Mouse (Mus musculus) layer of hippocampus, postnatal 14 days (tissue): ENCODE measurements around the gene 2310057M21Rik. TPM values are rescaled to one million over a fixed set of nuclear protein-coding genes. Genes with fewer than 3 reads are reported as not detected.
"Not testable (repeated sequence)": the region's sequence is repeated elsewhere in the genome, so short reads cannot be mapped to it uniquely, and the experiment has no call there.

Source experiments
- DNase-seq, 2 experiments: peaks; one replicate each; pipeline ENCODE4 v3.0.0; 2021 to 2022; ENCODE audit warnings: low spot score in 2 of 2, mixed read lengths in 1 of 2
- long read RNA-seq, 2 experiments: library from polyadenylated mRNA; stranded (forward); transcript quantifications; one replicate each; pipeline ENCODE4 v2.0.0; 2021
- total RNA-seq, 2 experiments: library from RNA; stranded (reverse); gene quantifications; 2 replicates each; pipeline ENCODE4 v1.2.3; 2021

The 2310057M21Rik gene
- total RNA-seq, result 10 to 100 TPM; 30.5 to 31.0 TPM
- long read RNA-seq, experiment 1, full-length matches to known transcripts, result 21 of 30 reads
- long read RNA-seq, experiment 1, partial matches to known transcripts, result 4 of 30 reads
- long read RNA-seq, experiment 1, other reads (novel, unspliced or antisense), result 5 of 30 reads
- long read RNA-seq, experiment 2, full-length matches to known transcripts, result 26 of 33 reads
- long read RNA-seq, experiment 2, partial matches to known transcripts, result 2 of 33 reads
- long read RNA-seq, experiment 2, other reads (novel, unspliced or antisense), result 5 of 33 reads

GRCm38 (mm10) chr7:131362615-131363300 is at the start of gene 2310057M21Rik:
2310057M21Rik (minus strand) TSS chr7:131362759.
- peak; percentile 85 to 96 for DNase-seq

GRCm38 (mm10) chr7:131411941-131412270 is 49.3 kb upstream of the 2310057M21Rik start:
- no peak for DNase-seq

- no peak for DNase-seq
These were observed 48.8 kb upstream of the 2310057M21Rik start for GRCm38 (mm10) chr7:131411221-131411940.

GRCm38 (mm10) chr7:131410416-131411058 is 48.0 kb upstream of the 2310057M21Rik start, which contains the start of the genes Ikzf5 and Acadsb:
Ikzf5 (minus strand) TSS chr7:131410521.
Acadsb (plus strand) TSS chr7:131410601.
- peak; percentile 95 to 99 for DNase-seq

GRCm38 (mm10) chr7:131409988-131410385 is 47.4 kb upstream of the 2310057M21Rik start:
- DNase-seq, result no peak

GRCm38 (mm10) chr7:131409321-131409987 is 46.9 kb upstream of the 2310057M21Rik start:
- peak in 1 of 2 experiments; percentile 15 for DNase-seq

- DNase-seq, result not testable (repeated sequence)
These were observed 29.2 kb upstream of the 2310057M21Rik start for GRCm38 (mm10) chr7:131391761-131392160.

GRCm38 (mm10) chr7:131371880-131372651 is 9.5 kb upstream of the 2310057M21Rik start:
- DNase-seq, result no peak

GRCm38 (mm10) chr7:131371470-131371860 is 8.9 kb upstream of the 2310057M21Rik start:
- DNase-seq, result no peak

GRCm38 (mm10) chr7:131370648-131371469 is 8.3 kb upstream of the 2310057M21Rik start, which contains the start of gene Pstk:
Pstk (plus strand) TSS chr7:131371141.
- DNase-seq, result peak; percentile 89 to 90

GRCm38 (mm10) chr7:131364131-131364530 is 1.6 kb upstream of the 2310057M21Rik start:
- no peak for DNase-seq

- no peak for DNase-seq
These were observed 317 bp downstream of the 2310057M21Rik start for GRCm38 (mm10) chr7:131362269-131362614.

- DNase-seq, result no peak
These were observed 6.5 kb downstream of the 2310057M21Rik start for GRCm38 (mm10) chr7:131356105-131356504.

GRCm38 (mm10) chr7:131345856-131346541 is 16.6 kb downstream of the 2310057M21Rik start:
- peak; percentile 3 to 5 for DNase-seq

GRCm38 (mm10) chr7:131337502-131338068 is 25.0 kb downstream of the 2310057M21Rik start:
- DNase-seq, result no peak

GRCm38 (mm10) chr7:131333564-131333963 is 29.0 kb downstream of the 2310057M21Rik start, which contains the start of gene Fam24a:
Fam24a (plus strand) TSS chr7:131333864.
- no peak for DNase-seq

- DNase-seq, result no peak
These were observed 30.9 kb downstream of the 2310057M21Rik start for GRCm38 (mm10) chr7:131331688-131332087.

- DNase-seq, result no peak
These were observed 33.1 kb downstream of the 2310057M21Rik start, which contains the start of gene Fam24b for GRCm38 (mm10) chr7:131329416-131329815. Fam24b (minus strand) TSS chr7:131329516.
